Mouse (Mus musculus) brain, embryonic 14.5 days (tissue): ENCODE measurements around the gene Pimreg.

ENCODE experiments used
- CTCF ChIP-seq: fragments of 200-500 bp; IDR thresholded peaks from 2 replicates; pipeline ENCODE4 v1.5.1; 2012; ENCODE audit warnings: inconsistent platforms, mild to moderate bottlenecking, moderate library complexity, borderline replicate concordance; ENCODE audit not compliant: insufficient read depth, insufficient read length; ENCODE audit errors: extremely low read depth
- POLR2A ChIP-seq: fragments of 200-500 bp; IDR thresholded peaks from 2 replicates; pipeline ENCODE4 v1.6.1; 2012; ENCODE audit warnings: mild to moderate bottlenecking, inconsistent platforms, borderline replicate concordance; ENCODE audit not compliant: poor library complexity, insufficient read depth, insufficient read length, severe bottlenecking; ENCODE audit errors: extremely low read depth

DNA sequence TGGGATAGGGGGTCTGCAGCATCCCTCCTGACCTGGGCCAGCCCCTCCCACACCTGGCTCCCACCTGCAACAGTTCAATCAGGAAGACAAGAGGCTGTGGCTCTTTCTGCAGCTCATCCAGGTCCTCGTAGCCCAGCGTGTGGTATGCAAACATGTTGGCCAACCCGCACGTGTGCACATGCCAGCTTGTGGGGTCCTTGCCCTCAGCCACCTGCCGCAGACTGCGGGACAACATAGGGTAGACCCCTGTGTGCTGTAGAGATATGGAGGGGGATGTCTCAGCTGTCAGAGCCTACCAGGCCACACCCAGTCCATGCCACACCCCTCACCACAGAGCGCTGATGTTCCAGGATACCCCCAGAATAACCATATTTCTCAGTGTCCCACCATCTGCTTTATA lies 10.5 kb upstream of the Pimreg start:
- TF ChIP-seq POLR2A (no peak), CTCF (no peak)
